Mouse (Mus musculus): ENCODE data around the gene Sult4a1. TPM values are rescaled to one million over a fixed set of nuclear protein-coding genes. Genes with fewer than 3 reads are reported as not detected.
A peak's percentile ranks its signal among the peaks of the same experiment; 100 is the strongest.

Gene Sult4a1
- total RNA-seq (2017) = not detected in 2 replicates

DNA sequence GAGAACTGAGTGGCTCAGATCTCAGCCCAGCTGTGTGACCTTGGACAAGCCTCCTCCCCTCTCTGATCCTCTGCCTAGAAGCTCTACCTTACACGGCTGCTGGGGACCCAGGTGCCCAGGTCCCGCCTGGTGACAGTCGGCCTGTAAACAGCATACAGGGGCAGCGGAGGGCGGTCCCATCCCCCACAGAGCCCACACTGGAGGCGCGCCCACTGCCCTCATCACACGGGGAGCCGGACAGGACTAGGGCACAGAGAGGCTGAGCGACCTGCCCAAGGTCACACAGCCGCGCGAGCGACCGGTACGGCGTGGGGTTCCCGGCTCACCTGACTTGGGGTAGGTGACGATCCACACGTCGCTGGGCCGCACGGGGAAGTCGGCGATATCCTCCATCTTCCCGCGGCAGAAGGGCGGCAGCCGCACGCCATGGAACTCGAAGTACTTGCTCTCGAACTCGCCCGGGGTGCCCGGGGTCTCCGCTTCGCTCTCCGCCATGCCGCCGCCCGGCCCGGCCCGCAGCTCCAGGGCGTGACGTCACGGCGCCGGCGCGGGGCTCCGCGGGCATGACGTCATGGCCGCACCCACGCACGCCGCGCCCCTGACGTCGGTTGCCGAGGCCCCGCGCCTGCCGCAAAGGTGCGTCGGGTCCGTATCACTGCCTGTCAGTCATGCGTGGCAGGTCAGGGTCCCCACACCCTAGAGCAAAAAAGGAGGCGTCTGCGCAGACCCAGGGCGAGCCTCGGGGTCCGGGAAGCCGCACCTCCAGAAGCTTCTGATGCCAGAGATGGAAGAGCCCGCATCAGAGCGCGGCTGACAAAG, at the start of gene Sult4a1:
Gene Sult4a1, minus strand, starts transcription at position 650 of the 819 bp plus-strand sequence.
- 0 out of 4 replicates have a peak, but pooled peaks of 1 of the 2 experiments have one; percentile 3 for ATAC-seq (replicated peaks in 1 of 2; ENCODE audit: insufficient read depth in 1 of 2, low FRiP score in 2 of 2, low TSS enrichment in 1 of 2, low read depth in 1 of 2, poor library complexity in 2 of 2, severe bottlenecking in 2 of 2)

DNA sequence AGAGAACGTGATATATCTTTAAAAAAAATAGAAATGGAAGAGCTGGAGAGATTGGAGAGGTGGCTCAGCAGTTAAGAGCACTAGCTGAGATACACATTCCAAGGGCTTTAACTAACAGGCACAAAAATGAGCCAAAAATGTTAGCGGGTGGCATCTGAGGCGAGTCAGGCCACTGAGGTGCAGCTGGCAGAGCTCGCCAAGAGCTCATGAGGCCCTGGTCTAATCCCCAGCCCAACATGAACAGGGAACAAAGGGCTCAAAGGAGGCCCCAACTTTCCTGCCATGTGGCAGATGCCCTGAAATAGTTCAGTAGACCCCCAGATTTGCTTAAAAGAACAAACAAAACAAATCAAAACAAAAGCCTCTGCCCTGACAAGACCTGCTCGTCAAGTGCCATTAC, 35.4 kb upstream of the Sult4a1 start:
- ATAC-seq (replicated peaks in 1 of 2; ENCODE audit: insufficient read depth in 1 of 2, low FRiP score in 2 of 2, low TSS enrichment in 1 of 2, low read depth in 1 of 2, poor library complexity in 2 of 2, severe bottlenecking in 2 of 2) = no peak

DNA sequence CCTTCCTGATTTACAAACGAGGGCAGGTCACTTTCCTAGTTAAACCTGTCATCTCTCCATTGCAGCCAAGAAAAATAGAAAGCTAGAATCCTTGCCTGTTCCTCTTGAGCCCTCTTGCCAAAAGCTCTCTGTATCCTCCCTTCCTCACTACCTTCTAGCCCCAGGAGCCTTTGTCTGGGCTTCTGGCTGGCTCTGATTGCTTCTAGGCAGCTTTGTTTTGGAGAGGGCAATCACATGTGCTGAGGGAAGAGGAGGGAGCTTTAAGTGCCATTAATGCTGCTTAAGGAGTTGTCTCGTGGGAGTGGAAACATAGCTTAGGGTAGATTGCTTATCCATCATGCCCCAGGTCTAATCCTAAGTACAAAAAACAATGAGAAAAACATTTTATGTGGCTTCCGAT, 34.6 kb upstream of the Sult4a1 start:
- no peak for ATAC-seq (replicated peaks in 1 of 2; ENCODE audit: insufficient read depth in 1 of 2, low FRiP score in 2 of 2, low TSS enrichment in 1 of 2, low read depth in 1 of 2, poor library complexity in 2 of 2, severe bottlenecking in 2 of 2)

- no peak for ATAC-seq (replicated peaks in 1 of 2; ENCODE audit: insufficient read depth in 1 of 2, low FRiP score in 2 of 2, low TSS enrichment in 1 of 2, low read depth in 1 of 2, poor library complexity in 2 of 2, severe bottlenecking in 2 of 2)
These were observed 34.0 kb upstream of the Sult4a1 start for GRCm38 (mm10) chr15:84139592-84140005.

DNA sequence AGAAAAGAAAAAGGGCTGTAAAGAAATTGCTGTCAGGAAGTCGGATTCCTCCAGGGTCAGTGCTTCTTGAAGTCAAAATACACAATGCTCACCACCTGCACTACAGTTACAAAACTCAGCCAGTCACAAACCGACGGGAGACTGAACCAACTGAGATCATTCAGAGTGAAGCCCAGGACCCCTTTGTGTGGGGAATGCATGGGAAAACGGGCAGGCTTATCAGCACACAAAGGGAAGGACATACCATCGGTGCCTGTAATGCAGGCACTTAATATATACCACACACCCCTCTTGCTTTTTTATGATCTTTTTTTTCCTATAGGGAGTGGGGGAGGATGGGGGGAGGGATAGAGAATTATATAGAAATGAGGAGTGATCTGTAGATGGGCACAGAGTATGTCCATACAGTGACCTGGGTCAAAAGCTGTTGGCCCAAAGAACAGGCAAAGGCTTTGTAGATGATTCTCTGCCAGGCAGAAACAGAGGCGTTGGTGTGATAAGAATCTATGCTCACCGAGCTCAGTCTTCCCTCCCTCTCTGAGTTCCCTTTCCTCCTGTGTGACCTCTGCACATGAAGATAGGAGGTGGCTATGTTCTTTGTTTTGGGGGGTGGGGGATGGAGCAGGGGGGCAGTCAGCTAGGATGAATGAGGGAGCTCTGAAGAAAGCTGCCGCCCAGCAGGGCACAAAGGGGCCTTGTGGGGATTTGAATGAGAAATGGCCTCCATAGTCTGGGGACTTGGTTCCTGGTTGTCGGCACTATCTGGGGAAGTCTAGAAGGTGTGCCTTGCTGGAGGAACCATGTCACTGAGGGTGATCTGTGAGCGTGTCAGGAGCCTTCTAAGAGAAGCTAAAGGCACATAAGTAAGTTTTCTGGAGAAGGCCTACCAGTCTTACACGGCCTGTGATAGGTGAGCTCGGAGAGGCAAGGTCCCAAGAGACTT, 31.2 kb upstream of the Sult4a1 start:
- ATAC-seq (replicated peaks in 1 of 2; ENCODE audit: insufficient read depth in 1 of 2, low FRiP score in 2 of 2, low TSS enrichment in 1 of 2, low read depth in 1 of 2, poor library complexity in 2 of 2, severe bottlenecking in 2 of 2) = peak; percentile 27 to 56; a peak in 2 of 4 replicates

DNA sequence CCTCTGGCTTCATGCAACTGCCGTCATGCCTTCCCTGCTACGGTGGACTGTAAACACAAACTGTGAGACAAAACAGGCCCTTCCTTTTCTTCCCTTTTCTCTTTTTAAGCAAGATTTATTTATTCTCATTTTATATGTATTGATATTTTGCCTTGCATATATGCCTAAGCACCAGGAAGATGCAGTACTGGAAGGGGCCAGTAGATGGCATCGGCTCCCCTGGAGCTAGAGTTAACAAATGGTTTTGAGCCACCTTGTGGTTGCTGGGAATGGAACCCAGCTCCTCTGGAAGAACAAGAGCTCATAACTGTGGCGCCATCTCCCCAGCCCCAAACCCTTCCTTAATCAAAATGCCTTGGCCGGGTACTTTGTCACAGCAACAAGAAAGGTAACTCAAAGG, 29.9 kb upstream of the Sult4a1 start:
- ATAC-seq (replicated peaks in 1 of 2; ENCODE audit: insufficient read depth in 1 of 2, low FRiP score in 2 of 2, low TSS enrichment in 1 of 2, low read depth in 1 of 2, poor library complexity in 2 of 2, severe bottlenecking in 2 of 2) = no peak

- ATAC-seq (replicated peaks in 1 of 2; ENCODE audit: insufficient read depth in 1 of 2, low FRiP score in 2 of 2, low TSS enrichment in 1 of 2, low read depth in 1 of 2, poor library complexity in 2 of 2, severe bottlenecking in 2 of 2) = no peak
These were observed 27.9 kb upstream of the Sult4a1 start for GRCm38 (mm10) chr15:84133440-84133839.

DNA sequence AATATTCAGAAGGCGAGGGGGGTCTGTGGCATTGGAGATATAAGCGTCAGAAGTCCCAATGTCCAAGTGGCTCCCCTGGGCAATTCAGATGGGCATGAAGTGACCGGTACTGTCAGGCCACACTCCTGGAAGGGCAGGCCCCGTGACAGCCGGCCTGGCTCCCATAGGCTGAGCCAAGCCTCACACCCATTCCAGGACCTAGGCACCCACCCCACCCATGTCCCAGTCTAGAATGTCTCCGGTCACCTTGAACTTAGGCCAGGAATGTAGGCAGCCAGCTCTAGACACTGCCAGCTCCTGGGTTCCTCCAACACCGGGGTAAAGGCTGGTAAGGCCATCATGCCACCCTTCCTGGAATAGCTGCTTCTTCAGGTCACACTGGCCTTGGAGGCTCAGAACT, 26.4 kb upstream of the Sult4a1 start:
- no peak for ATAC-seq (replicated peaks in 1 of 2; ENCODE audit: insufficient read depth in 1 of 2, low FRiP score in 2 of 2, low TSS enrichment in 1 of 2, low read depth in 1 of 2, poor library complexity in 2 of 2, severe bottlenecking in 2 of 2)

GRCm38 (mm10) chr15:84131096-84131786, 25.7 kb upstream of the Sult4a1 start:
- ATAC-seq (replicated peaks in 1 of 2; ENCODE audit: insufficient read depth in 1 of 2, low FRiP score in 2 of 2, low TSS enrichment in 1 of 2, low read depth in 1 of 2, poor library complexity in 2 of 2, severe bottlenecking in 2 of 2) = peak in 1 of 2 experiments; percentile 24; a peak in 1 of 4 replicates

GRCm38 (mm10) chr15:84126871-84127270, 21.3 kb upstream of the Sult4a1 start:
- ATAC-seq (replicated peaks in 1 of 2; ENCODE audit: insufficient read depth in 1 of 2, low FRiP score in 2 of 2, low TSS enrichment in 1 of 2, low read depth in 1 of 2, poor library complexity in 2 of 2, severe bottlenecking in 2 of 2) = peak; percentile 88 to 93

DNA sequence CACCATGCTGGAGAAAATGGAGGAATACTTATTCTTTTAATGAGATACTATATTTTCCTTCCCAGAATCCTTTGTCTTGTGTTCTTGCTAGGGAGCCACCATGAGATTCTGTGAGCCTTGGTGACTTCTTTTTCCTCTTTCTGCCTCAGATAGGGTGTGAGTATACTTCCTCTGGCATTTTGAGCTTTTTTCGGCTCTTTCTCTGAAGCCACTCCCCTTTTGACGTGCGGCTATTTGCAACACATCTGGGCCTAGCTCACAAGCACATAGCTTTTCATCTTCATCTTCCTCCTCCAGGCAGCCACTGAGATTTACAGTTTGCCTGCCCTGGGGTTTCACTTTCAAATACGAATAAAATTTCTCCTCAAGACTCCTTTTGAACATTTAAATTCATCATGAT, 20.9 kb upstream of the Sult4a1 start:
- peak in 1 of 2 experiments; percentile 32; a peak in 1 of 4 replicates for ATAC-seq (replicated peaks in 1 of 2; ENCODE audit: insufficient read depth in 1 of 2, low FRiP score in 2 of 2, low TSS enrichment in 1 of 2, low read depth in 1 of 2, poor library complexity in 2 of 2, severe bottlenecking in 2 of 2)

- no peak for ATAC-seq (replicated peaks in 1 of 2; ENCODE audit: insufficient read depth in 1 of 2, low FRiP score in 2 of 2, low TSS enrichment in 1 of 2, low read depth in 1 of 2, poor library complexity in 2 of 2, severe bottlenecking in 2 of 2)
These were observed 18.5 kb upstream of the Sult4a1 start for GRCm38 (mm10) chr15:84124086-84124485.

- ATAC-seq (replicated peaks in 1 of 2; ENCODE audit: insufficient read depth in 1 of 2, low FRiP score in 2 of 2, low TSS enrichment in 1 of 2, low read depth in 1 of 2, poor library complexity in 2 of 2, severe bottlenecking in 2 of 2) = no peak
These were observed 17.5 kb upstream of the Sult4a1 start, which contains the start of gene Pnpla5 for GRCm38 (mm10) chr15:84123075-84123474. Pnpla5 (minus strand) TSS chr15:84123175.

DNA sequence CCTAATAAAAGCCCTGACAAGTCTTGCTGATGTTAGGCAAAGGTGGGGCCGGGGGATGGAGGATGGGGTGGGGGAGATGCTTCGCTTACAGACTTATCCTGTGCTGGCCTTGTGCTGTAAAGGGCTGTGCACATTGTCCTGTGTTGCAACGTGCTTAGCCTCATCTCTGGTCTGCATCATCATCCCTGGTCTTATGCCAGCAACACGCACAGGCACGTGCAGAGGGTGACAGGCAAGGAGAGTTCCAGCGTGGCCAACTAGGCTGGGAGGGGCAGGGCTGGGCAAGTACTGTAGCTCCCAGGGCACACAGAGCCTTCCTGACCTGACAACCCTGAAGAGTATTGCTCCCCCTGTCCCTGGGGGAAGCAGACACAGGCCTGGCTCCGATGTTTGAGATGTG, 15.5 kb upstream of the Sult4a1 start:
- ATAC-seq (replicated peaks in 1 of 2; ENCODE audit: insufficient read depth in 1 of 2, low FRiP score in 2 of 2, low TSS enrichment in 1 of 2, low read depth in 1 of 2, poor library complexity in 2 of 2, severe bottlenecking in 2 of 2) = no peak

GRCm38 (mm10) chr15:84120612-84121011, 15.1 kb upstream of the Sult4a1 start:
- ATAC-seq (replicated peaks in 1 of 2; ENCODE audit: insufficient read depth in 1 of 2, low FRiP score in 2 of 2, low TSS enrichment in 1 of 2, low read depth in 1 of 2, poor library complexity in 2 of 2, severe bottlenecking in 2 of 2) = peak in 1 of 2 experiments; percentile 33; a peak in 2 of 4 replicates

DNA sequence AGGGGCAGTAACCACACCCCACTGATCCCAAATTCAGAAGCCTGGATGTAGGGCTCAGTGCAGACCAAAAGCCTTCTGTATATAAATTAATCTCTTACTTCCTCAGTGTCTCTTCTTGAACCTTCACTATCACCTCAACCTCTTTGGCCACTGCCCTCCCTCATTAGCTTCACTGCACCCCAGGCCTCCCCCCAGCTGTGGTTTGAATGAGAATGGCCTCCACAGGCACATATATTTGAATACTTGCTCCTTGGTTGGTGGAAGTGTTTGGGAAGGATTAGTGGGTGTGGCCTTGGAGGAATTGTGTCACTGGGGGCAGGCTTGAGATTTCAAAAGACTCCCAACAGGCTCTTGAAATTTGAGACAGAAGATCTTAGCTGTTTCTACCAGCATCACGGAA, 10.9 kb upstream of the Sult4a1 start:
- no peak for ATAC-seq (replicated peaks in 1 of 2; ENCODE audit: insufficient read depth in 1 of 2, low FRiP score in 2 of 2, low TSS enrichment in 1 of 2, low read depth in 1 of 2, poor library complexity in 2 of 2, severe bottlenecking in 2 of 2)

- ATAC-seq (replicated peaks in 1 of 2; ENCODE audit: insufficient read depth in 1 of 2, low FRiP score in 2 of 2, low TSS enrichment in 1 of 2, low read depth in 1 of 2, poor library complexity in 2 of 2, severe bottlenecking in 2 of 2) = no peak
These were observed 10.2 kb upstream of the Sult4a1 start for GRCm38 (mm10) chr15:84115727-84116126.
